Mouse (Mus musculus): ENCODE results near the gene Grin3a. TPM values are rescaled to one million over a fixed set of nuclear protein-coding genes. Genes with fewer than 3 reads are reported as not detected.

Grin3a gene
- total RNA-seq, 2 experiments from 2014 or later = 0.26 to 0.40 TPM

Other genes with a start within 250 kb of the Grin3a start
- 10 to 100 TPM; 12.0 to 20.9 TPM for gene Tmem246, start 247.9 kb downstream of the Grin3a start, total RNA-seq (2021)
- 10 to 100 TPM; 48.2 to 51.0 TPM for gene Rnf20, start 213.7 kb downstream of the Grin3a start, total RNA-seq (2021)
- not detected for gene Ppp3r2, start 163.7 kb downstream of the Grin3a start, total RNA-seq (2021)

Measured in adrenal gland, adult 18-20 months (tissue).